Mouse (Mus musculus) neural tube, postnatal 0 days (tissue): ENCODE results near the gene Fem1b. TPM values are rescaled to one million over a fixed set of nuclear protein-coding genes. Genes with fewer than 3 reads are reported as not detected.

ENCODE experiments used
- polyA plus RNA-seq: library from polyadenylated mRNA; unstranded; fragments of >200 nt; fragmentation: Nextera tagmentation; extraction: Ambion mirVana; gene quantifications from 2 replicates; pipeline ENCODE4 v1.2.1, GENCODE M21; 2015

The Fem1b gene
- 27.8 and 32.7 TPM in 2 replicates for polyA plus RNA-seq

DNA sequence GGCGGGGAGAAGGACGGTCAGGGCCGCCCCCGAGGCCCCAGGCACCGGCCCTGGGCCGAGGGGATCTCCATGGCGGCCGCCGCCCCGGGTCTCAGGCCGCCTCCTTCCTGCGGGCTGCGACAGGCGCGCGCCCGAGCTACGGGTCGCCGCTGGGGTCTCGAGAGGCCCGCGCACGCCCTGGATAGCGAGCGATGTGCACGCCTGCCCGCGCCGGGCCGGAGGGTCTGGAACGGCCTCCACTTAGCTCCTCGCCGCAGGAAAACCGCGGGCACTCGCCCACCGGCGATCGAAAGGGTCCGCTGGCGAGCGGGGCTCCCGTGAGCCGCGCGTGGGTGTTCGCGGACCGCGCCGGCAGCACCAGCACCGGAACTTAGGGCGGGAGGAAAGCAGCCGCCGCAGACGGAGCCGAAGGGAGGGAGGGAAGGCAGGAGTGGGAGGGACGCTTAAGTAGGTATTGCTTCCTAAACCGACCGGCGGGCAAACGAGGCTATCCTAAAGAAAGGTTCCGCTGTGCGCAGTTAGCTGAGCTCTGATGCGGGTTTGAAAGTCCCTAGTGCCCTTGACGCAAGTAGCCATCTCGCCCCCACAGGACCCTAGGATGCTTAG is at the start of gene Fem1b:
Gene Fem1b (minus strand): TSS at position 419 of the 606 bp plus-strand sequence.

DNA sequence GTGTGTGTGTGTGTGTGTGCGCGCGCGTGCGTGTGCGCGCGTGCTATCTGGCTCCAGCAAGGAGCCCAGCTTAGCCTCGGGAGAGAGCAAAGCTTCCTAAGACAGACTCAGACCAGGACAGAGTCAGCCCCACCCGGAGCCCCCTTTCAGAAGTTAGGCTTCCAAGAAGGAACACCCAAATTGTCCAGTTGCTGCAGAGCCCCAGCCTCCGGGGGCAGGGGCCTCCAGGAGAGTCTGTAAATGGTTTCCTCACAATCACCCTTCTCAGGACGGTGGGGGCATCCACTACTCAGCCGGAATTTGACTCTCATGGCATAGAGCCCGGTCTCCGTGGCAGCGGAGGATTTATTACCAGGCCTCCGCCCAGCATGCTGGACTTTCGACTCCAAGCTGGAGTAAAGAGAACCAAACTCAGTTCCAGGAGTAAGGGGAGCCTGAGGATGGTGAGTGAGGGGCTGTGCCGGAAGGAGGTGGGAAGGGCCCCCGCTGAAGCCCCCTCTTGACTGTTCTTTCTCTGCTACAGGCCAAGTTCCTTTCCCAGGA is 46.1 kb upstream of the Fem1b start, which contains the start of gene Calml4:
Gene Calml4 (plus strand): TSS at position 362 of the 543 bp plus-strand sequence.

GRCm38 (mm10) chr9:62838506-62839171 is 26.9 kb upstream of the Fem1b start, which contains the start of gene Cln6:
Cln6 (plus strand) TSS chr9:62838785.

Other genes starting within 250 kb of the Fem1b start
- gene Itga11, start 134.1 kb downstream of the Fem1b start, polyA plus RNA-seq, result 0.48 and 0.52 TPM in 2 replicates
- gene Cln6, start 26.9 kb upstream of the Fem1b start, polyA plus RNA-seq, result 8.6 and 9.4 TPM in 2 replicates
- 9.7 and 11.9 TPM in 2 replicates for gene Calml4, start 46.1 kb upstream of the Fem1b start, polyA plus RNA-seq
- gene Pias1, start 176.0 kb upstream of the Fem1b start, polyA plus RNA-seq, result 44.5 and 47.9 TPM in 2 replicates